Mouse (Mus musculus): ENCODE measurements at regions not wholly inside any gene's neighbourhood (a gene's known extent, or its start where the extent isn't known, plus 50 kb on each side); places are given as distances from the start of the nearest gene placed in this dataset.

GRCm38 (mm10) chr13:52059756-52060417, 213.4 kb downstream of the Gadd45g start:
- H3K4me1 ChIP-seq (replicated peaks; ENCODE audit: control insufficient read depth, insufficient read depth, low read length), result peaks cover 3% of the 10 kb centered on the region; the same call in 1 of the 2 replicates
- H3K4me2 ChIP-seq (ENCODE audit: low read length), result no peak overlapping the region
- no peak for ATAC-seq
- H3K9ac ChIP-seq (replicated peaks; ENCODE audit: low read depth, low read length), result no peak overlapping the region
- no peak overlapping the region for H3K4me3 ChIP-seq (replicated peaks; ENCODE audit: low read length)
- no peaks in the 10 kb centered on the region for H3K9me3 ChIP-seq (ENCODE audit: control insufficient read depth, low read length)
- no peaks in the 10 kb centered on the region for H3K36me3 ChIP-seq (ENCODE audit: control insufficient read depth, insufficient read depth)
- WGBS, result 92% methylated on average over 22 of the region's 22 CpGs
- no peak overlapping the region for H3K27ac ChIP-seq (ENCODE audit: low read length)
- H3K27me3 ChIP-seq (replicated peaks; ENCODE audit: control insufficient read depth, insufficient read depth, low read length), result no peaks in the 10 kb centered on the region

DNA sequence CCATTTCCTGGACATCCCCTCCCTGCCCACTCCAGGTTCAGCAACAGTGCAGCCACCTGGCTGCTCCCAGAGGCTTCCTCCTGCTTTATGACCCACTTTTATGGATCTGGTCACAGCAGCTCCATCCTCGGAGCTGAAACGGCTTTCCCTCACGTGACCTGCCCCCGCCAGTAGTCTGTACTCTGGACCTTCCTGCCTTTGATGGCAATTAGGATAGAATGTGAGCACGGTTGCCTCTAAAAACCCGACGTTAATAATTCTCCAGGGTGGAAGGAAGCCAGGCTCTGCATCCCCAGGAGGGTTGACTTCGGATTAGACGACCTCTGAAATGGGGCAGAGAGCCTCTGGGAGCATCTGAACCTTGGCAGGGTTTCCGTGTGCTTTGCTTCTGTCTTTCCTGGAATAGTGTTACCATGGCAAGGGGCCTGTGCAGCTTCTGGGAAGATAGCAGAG, 214.0 kb downstream of the Gadd45g start:
- H3K4me3 ChIP-seq (replicated peaks; ENCODE audit: low read length), result no peak overlapping the region

GRCm38 (mm10) chr13:52061454-52061853, 215.0 kb downstream of the Gadd45g start:
- no peaks in the 10 kb centered on the region for H3K36me3 ChIP-seq (ENCODE audit: control insufficient read depth, insufficient read depth)

More for the DNA sequence above, 214.0 kb downstream of the Gadd45g start:
- H3K27me3 ChIP-seq (replicated peaks; ENCODE audit: control insufficient read depth, insufficient read depth, low read length), result no peaks in the 10 kb centered on the region
- no peak overlapping the region for H3K9ac ChIP-seq (replicated peaks; ENCODE audit: low read depth, low read length)
- no peaks in the 10 kb centered on the region for H3K9me3 ChIP-seq (ENCODE audit: control insufficient read depth, low read length)
- H3K4me2 ChIP-seq (ENCODE audit: low read length), result no peak overlapping the region
- WGBS, result 84% methylated on average over 10 of the region's 10 CpGs
- no peak overlapping the region for H3K27ac ChIP-seq (ENCODE audit: low read length)
- ATAC-seq, result no peak
- H3K4me1 ChIP-seq (replicated peaks; ENCODE audit: control insufficient read depth, insufficient read depth, low read length), result peaks cover 3% of the 10 kb centered on the region; the same call in 1 of the 2 replicates
- H3K36me3 ChIP-seq (ENCODE audit: control insufficient read depth, insufficient read depth), result no peaks in the 10 kb centered on the region

GRCm38 (mm10) chr13:52061881-52062280, 215.4 kb downstream of the Gadd45g start:
- WGBS, result 82% methylated on average over 4 of the region's 4 CpGs
- peaks cover 3% of the 10 kb centered on the region; the same call in 1 of the 2 replicates for H3K4me1 ChIP-seq (replicated peaks; ENCODE audit: control insufficient read depth, insufficient read depth, low read length)
- H3K4me2 ChIP-seq (ENCODE audit: low read length), result no peak overlapping the region
- no peaks in the 10 kb centered on the region for H3K9me3 ChIP-seq (ENCODE audit: control insufficient read depth, low read length)
- no peak for ATAC-seq
- no peaks in the 10 kb centered on the region for H3K36me3 ChIP-seq (ENCODE audit: control insufficient read depth, insufficient read depth)
- no peak overlapping the region for H3K4me3 ChIP-seq (replicated peaks; ENCODE audit: low read length)
- H3K9ac ChIP-seq (replicated peaks; ENCODE audit: low read depth, low read length), result no peak overlapping the region
- no peaks in the 10 kb centered on the region for H3K27me3 ChIP-seq (replicated peaks; ENCODE audit: control insufficient read depth, insufficient read depth, low read length)
- no peak overlapping the region for H3K27ac ChIP-seq (ENCODE audit: low read length)

More at GRCm38 (mm10) chr13:52061454-52061853, 215.0 kb downstream of the Gadd45g start:
- ATAC-seq, result no peak
- no peak overlapping the region for H3K4me3 ChIP-seq (replicated peaks; ENCODE audit: low read length)
- H3K9me3 ChIP-seq (ENCODE audit: control insufficient read depth, low read length), result no peaks in the 10 kb centered on the region
- H3K9ac ChIP-seq (replicated peaks; ENCODE audit: low read depth, low read length), result no peak overlapping the region
- no peaks in the 10 kb centered on the region for H3K27me3 ChIP-seq (replicated peaks; ENCODE audit: control insufficient read depth, insufficient read depth, low read length)
- H3K4me2 ChIP-seq (ENCODE audit: low read length), result no peak overlapping the region
- H3K4me1 ChIP-seq (replicated peaks; ENCODE audit: control insufficient read depth, insufficient read depth, low read length), result peaks cover 3% of the 10 kb centered on the region; the same call in 1 of the 2 replicates
- H3K27ac ChIP-seq (ENCODE audit: low read length), result no peak overlapping the region

DNA sequence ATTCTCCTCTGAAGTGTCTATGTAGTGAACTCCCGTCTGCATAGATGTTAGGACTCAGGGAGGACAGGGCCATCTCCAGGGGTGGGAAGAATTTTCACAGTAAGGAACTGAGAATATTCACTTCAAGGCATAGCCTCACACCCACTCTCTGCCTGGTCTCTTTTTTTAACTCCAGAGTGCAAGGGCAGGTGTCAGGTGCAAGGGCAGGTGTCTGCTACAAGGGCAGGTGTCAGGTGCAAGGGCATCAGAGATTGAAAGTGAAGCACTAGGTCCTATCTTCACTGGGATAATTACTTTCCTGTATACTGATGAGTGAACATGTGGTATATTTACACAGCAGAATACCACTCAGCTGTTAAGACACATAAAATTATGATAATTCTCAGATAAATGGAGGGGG, 216.1 kb downstream of the Gadd45g start:
- H3K27me3 ChIP-seq (replicated peaks; ENCODE audit: control insufficient read depth, insufficient read depth, low read length), result no peaks in the 10 kb centered on the region
- no peaks in the 10 kb centered on the region for H3K9me3 ChIP-seq (ENCODE audit: control insufficient read depth, low read length)
- no peak overlapping the region for H3K27ac ChIP-seq (ENCODE audit: low read length)
- no peak overlapping the region for H3K4me3 ChIP-seq (replicated peaks; ENCODE audit: low read length)
- WGBS, result 100% methylated on average over 1 of the region's 1 CpGs
- H3K4me2 ChIP-seq (ENCODE audit: low read length), result no peak overlapping the region
- no peak for ATAC-seq
- H3K36me3 ChIP-seq (ENCODE audit: control insufficient read depth, insufficient read depth), result no peaks in the 10 kb centered on the region
- H3K9ac ChIP-seq (replicated peaks; ENCODE audit: low read depth, low read length), result no peak overlapping the region
- peaks cover 3% of the 10 kb centered on the region; the same call in 1 of the 2 replicates for H3K4me1 ChIP-seq (replicated peaks; ENCODE audit: control insufficient read depth, insufficient read depth, low read length)

DNA sequence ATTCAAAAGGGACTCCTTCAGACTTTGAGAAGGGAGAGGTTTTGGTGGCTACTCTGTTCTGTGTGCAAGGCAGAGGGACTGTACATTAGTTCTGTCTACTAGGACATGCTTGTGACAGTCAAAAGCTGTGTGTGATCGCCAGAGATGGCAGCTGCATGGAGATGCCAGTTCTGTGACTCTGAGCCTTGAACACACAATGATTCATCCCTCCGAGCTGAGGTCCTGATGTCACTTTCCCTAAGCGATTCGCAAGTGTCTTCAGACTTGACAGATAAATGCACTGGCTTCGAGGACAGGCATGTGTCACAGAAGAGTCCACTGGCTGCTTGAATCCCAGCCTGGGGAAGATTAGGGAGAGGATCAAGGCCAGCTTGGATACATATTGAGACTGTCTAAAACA, 218.8 kb downstream of the Gadd45g start:
- Histone ChIP-seq H3K9ac (replicated peaks; ENCODE audit: low read depth, low read length) (no peak overlapping the region), H3K36me3 (ENCODE audit: control insufficient read depth, insufficient read depth) (no peaks in the 10 kb centered on the region), H3K27me3 (replicated peaks; ENCODE audit: control insufficient read depth, insufficient read depth, low read length) (no peaks in the 10 kb centered on the region), H3K9me3 (ENCODE audit: control insufficient read depth, low read length) (no peaks in the 10 kb centered on the region), H3K4me1 (replicated peaks; ENCODE audit: control insufficient read depth, insufficient read depth, low read length) (no peaks in the 10 kb centered on the region), H3K27ac (ENCODE audit: low read length) (no peak overlapping the region), H3K4me3 (replicated peaks; ENCODE audit: low read length) (no peak overlapping the region), H3K4me2 (ENCODE audit: low read length) (no peak overlapping the region)
- 89% methylated on average over 5 of the region's 5 CpGs for WGBS
- no peak for ATAC-seq

- Histone ChIP-seq H3K4me3 (replicated peaks; ENCODE audit: low read length) (no peak overlapping the region), H3K4me2 (ENCODE audit: low read length) (no peak overlapping the region), H3K27me3 (replicated peaks; ENCODE audit: control insufficient read depth, insufficient read depth, low read length) (no peaks in the 10 kb centered on the region), H3K9ac (replicated peaks; ENCODE audit: low read depth, low read length) (no peak overlapping the region), H3K27ac (ENCODE audit: low read length) (no peak overlapping the region), H3K36me3 (ENCODE audit: control insufficient read depth, insufficient read depth) (no peaks in the 10 kb centered on the region), H3K4me1 (replicated peaks; ENCODE audit: control insufficient read depth, insufficient read depth, low read length) (no peaks in the 10 kb centered on the region), H3K9me3 (ENCODE audit: control insufficient read depth, low read length) (no peaks in the 10 kb centered on the region)
- ATAC-seq, result no peak
- WGBS, result 86% methylated on average over 6 of the region's 6 CpGs
Observed at GRCm38 (mm10) chr13:52065720-52066119, 219.2 kb downstream of the Gadd45g start.

DNA sequence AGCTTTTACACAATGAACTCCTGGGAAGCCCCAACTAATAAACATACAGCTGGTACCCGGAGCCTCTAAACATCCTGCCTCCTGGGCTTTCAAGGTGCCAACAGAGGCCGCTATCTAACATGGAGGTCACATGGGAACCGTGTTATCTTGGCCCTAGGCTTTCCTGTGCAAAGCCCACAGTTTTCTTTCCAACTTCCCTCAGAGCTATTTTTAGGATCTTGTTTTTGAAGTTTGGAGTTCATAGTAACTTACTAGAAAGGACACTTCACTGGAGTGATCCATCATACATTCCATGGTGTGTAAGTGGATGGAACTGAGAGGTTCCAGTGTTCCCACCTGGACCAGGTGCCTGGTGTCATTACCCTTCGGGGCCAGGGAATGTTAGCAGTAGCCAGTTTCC, 220.6 kb downstream of the Gadd45g start:
- H3K9ac ChIP-seq (replicated peaks; ENCODE audit: low read depth, low read length), result no peak overlapping the region
- 61% methylated on average over 4 of the region's 4 CpGs for WGBS

GRCm38 (mm10) chr13:52068886-52069439, 222.5 kb downstream of the Gadd45g start:
- no peaks in the 10 kb centered on the region for H3K9me3 ChIP-seq (ENCODE audit: control insufficient read depth, low read length)
- ATAC-seq, result no peak
- no peak overlapping the region for H3K4me3 ChIP-seq (replicated peaks; ENCODE audit: low read length)
- H3K36me3 ChIP-seq (ENCODE audit: control insufficient read depth, insufficient read depth), result no peaks in the 10 kb centered on the region
- no peaks in the 10 kb centered on the region for H3K27me3 ChIP-seq (replicated peaks; ENCODE audit: control insufficient read depth, insufficient read depth, low read length)
- 89% methylated on average over 6 of the region's 6 CpGs for WGBS
- no peak overlapping the region for H3K4me2 ChIP-seq (ENCODE audit: low read length)
- no peak overlapping the region for H3K27ac ChIP-seq (ENCODE audit: low read length)
- no peak overlapping the region for H3K9ac ChIP-seq (replicated peaks; ENCODE audit: low read depth, low read length)
- no peaks in the 10 kb centered on the region for H3K4me1 ChIP-seq (replicated peaks; ENCODE audit: control insufficient read depth, insufficient read depth, low read length)

More for the DNA sequence above, 220.6 kb downstream of the Gadd45g start:
- H3K27me3 ChIP-seq (replicated peaks; ENCODE audit: control insufficient read depth, insufficient read depth, low read length), result no peaks in the 10 kb centered on the region
- H3K36me3 ChIP-seq (ENCODE audit: control insufficient read depth, insufficient read depth), result no peaks in the 10 kb centered on the region
- no peak overlapping the region for H3K4me3 ChIP-seq (replicated peaks; ENCODE audit: low read length)
- H3K4me1 ChIP-seq (replicated peaks; ENCODE audit: control insufficient read depth, insufficient read depth, low read length), result no peaks in the 10 kb centered on the region
- H3K27ac ChIP-seq (ENCODE audit: low read length), result no peak overlapping the region
- H3K9me3 ChIP-seq (ENCODE audit: control insufficient read depth, low read length), result no peaks in the 10 kb centered on the region
- ATAC-seq, result no peak
- no peak overlapping the region for H3K4me2 ChIP-seq (ENCODE audit: low read length)
